Mouse (Mus musculus): ENCODE results near the gene Srarp. TPM values are rescaled to one million over a fixed set of nuclear protein-coding genes. Genes with fewer than 3 reads are reported as not detected.
A peak's percentile ranks its signal among the peaks of the same experiment; 100 is the strongest.

The Srarp gene
- polyA plus RNA-seq, 1 experiment from 2014 or later = not detected

DNA sequence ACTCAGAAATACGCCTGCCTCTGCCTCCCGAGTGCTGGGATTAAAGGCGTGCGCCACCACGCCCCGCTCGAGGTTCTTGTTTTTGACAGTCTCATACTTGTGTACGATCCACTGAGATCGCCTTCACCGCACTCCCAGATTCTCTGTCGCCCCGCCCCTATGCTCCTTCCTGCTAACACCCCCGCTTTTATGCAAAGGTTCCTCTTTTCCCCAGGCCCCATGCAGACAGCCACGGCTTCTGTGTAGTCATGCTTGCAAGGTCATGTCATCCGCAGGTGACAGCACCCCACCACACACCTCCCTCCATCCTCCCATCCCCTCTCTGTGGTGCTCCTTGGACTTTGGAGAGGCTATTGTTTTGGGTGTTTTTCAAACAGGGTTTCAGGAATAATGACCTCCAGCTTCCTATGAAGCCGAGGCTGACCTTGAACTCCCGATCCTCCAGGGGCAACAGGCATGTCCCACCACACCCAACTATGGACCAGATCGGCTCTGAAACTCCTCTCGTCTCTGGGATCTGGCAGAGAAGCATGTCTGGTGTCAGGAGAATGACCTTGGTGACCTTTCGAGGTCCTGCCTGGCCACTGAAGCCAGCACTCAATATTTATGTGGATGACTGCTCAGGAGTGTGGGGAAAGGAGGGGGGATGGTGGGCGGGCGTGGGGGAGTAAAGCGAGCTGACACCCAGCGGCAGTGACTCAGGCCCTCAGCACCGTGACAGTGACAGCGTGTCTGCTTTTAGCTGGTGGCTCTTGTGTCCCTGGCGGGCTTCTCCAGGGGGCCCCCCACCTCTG is 16.3 kb downstream of the Srarp start:
- whole genome bisulfite sequencing = 60% methylated on average over 27 of the region's 27 CpGs
- H3K27ac ChIP-seq (replicated peaks; ENCODE audit: low read depth, low read length) = no peak overlapping the region
- H3K36me3 ChIP-seq (ENCODE audit: control insufficient read depth, insufficient read depth, low read length) = no peaks in the 10 kb centered on the region
- no peak overlapping the region for H3K4me2 ChIP-seq (ENCODE audit: low read depth, severe bottlenecking)
- no peak for DNase-seq (ENCODE audit: low spot score)
- no peak for ATAC-seq (ENCODE audit: insufficient number of reproducible peaks, low FRiP score, low TSS enrichment, low read depth)
- no peaks in the 10 kb centered on the region for H3K27me3 ChIP-seq (ENCODE audit: control insufficient read depth, insufficient read depth, low read length)
- no peak overlapping the region for H3K9ac ChIP-seq (ENCODE audit: low read length)
- H3K4me1 ChIP-seq (ENCODE audit: control insufficient read depth, insufficient read depth, low read length) = 0 out of 2 replicates have a peak, but pooled peaks cover 9% of the 10 kb centered on the region
- H3K4me3 ChIP-seq (ENCODE audit: low read depth, low read length) = no peak overlapping the region
- no peaks in the 10 kb centered on the region for H3K9me3 ChIP-seq (ENCODE audit: control insufficient read depth, low read length)

DNA sequence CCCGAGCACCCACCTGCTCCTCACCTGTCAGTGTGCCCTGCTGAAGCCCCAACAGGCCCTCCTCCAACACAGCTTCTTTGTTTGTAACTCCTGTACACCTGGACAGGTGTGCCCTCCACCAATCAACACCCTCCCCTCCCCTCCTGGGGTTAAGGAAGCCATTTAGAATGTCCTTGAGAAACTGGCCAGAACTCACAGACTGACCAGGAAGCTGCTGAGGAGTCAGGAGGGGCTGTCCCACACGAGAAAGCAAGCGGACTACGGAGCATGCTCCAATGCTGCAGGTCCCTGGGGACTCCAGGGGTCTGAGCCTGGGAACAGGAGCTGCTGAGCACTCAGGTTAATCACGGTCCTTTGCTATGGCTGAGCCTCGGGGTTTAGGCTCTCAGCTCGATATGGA is 20.0 kb downstream of the Srarp start, which contains the start of gene Clcnkb:
Gene Clcnkb, minus strand, starts transcription at position 91 of the 400 bp plus-strand sequence.
- Histone ChIP-seq H3K9ac (ENCODE audit: low read length) (no peak within 1 kb of the TSS), H3K4me1 (ENCODE audit: control insufficient read depth, insufficient read depth, low read length) (0 out of 2 replicates have a peak, but pooled peaks cover 9% of the 10 kb centered on the region), H3K36me3 (ENCODE audit: control insufficient read depth, insufficient read depth, low read length) (no peaks in the 10 kb centered on the region), H3K9me3 (ENCODE audit: control insufficient read depth, low read length) (no peaks in the 10 kb centered on the region), H3K4me2 (ENCODE audit: low read depth, severe bottlenecking) (no peak within 1 kb of the TSS), H3K27ac (replicated peaks; ENCODE audit: low read depth, low read length) (no peak within 1 kb of the TSS), H3K27me3 (ENCODE audit: control insufficient read depth, insufficient read depth, low read length) (no peaks in the 10 kb centered on the region), H3K4me3 (ENCODE audit: low read depth, low read length) (no peak within 1 kb of the TSS)
- whole genome bisulfite sequencing = 74% methylated on average over 7 of the region's 7 CpGs
- no peak for DNase-seq (ENCODE audit: low spot score)
- no peak for ATAC-seq (ENCODE audit: insufficient number of reproducible peaks, low FRiP score, low TSS enrichment, low read depth)

DNA sequence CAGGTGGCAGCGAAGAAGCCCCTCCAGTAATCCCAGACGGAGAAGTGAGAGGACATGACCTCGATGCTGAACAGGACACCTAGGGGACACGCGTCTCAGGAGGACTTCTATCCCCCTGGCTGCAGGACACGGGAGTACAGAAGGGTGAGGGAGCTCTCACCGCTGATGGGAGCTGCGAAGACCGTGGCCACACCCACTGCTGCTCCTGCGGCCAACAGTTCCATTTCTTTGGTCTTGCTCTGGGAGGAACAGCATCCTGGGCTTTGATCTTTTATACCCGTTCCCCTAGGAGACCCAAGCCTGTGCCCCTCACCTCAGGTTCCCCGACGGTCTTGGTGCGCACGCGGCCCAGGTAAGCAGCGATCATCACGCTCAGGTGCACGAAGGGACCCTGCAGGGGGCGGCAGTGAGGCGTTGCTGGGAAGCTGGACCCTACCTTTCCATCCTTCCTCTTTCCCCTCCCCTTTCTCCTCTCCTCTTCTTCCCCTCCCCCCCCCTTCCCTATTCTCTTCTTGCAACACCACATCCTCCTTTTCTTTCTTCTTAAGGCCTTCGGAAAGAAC is 24.4 kb downstream of the Srarp start:
- DNase-seq (ENCODE audit: low spot score) (no peak), ATAC-seq (ENCODE audit: insufficient number of reproducible peaks, low FRiP score, low TSS enrichment, low read depth) (no peak)
- Histone ChIP-seq H3K4me3 (ENCODE audit: low read depth, low read length) (no peak overlapping the region), H3K27me3 (ENCODE audit: control insufficient read depth, insufficient read depth, low read length) (no peaks in the 10 kb centered on the region), H3K27ac (replicated peaks; ENCODE audit: low read depth, low read length) (no peak overlapping the region), H3K9me3 (ENCODE audit: control insufficient read depth, low read length) (no peaks in the 10 kb centered on the region), H3K36me3 (ENCODE audit: control insufficient read depth, insufficient read depth, low read length) (no peaks in the 10 kb centered on the region), H3K9ac (ENCODE audit: low read length) (no peak overlapping the region), H3K4me2 (ENCODE audit: low read depth, severe bottlenecking) (no peak overlapping the region), H3K4me1 (ENCODE audit: control insufficient read depth, insufficient read depth, low read length) (no peaks in the 10 kb centered on the region)
- WGBS = 16% methylated on average over 19 of the region's 22 CpGs

GRCm38 (mm10) chr4:141408577-141408976 is 27.3 kb downstream of the Srarp start:
- H3K36me3 ChIP-seq (ENCODE audit: control insufficient read depth, insufficient read depth, low read length) = no peaks in the 10 kb centered on the region
- ATAC-seq (ENCODE audit: insufficient number of reproducible peaks, low FRiP score, low TSS enrichment, low read depth) (no peak), DNase-seq (ENCODE audit: low spot score) (no peak)
- H3K27me3 ChIP-seq (ENCODE audit: control insufficient read depth, insufficient read depth, low read length) = no peaks in the 10 kb centered on the region
- H3K4me3 ChIP-seq (ENCODE audit: low read depth, low read length) = no peak overlapping the region
- no peaks in the 10 kb centered on the region for H3K9me3 ChIP-seq (ENCODE audit: control insufficient read depth, low read length)
- H3K27ac ChIP-seq (replicated peaks; ENCODE audit: low read depth, low read length) = no peak overlapping the region
- 97% methylated on average over 3 of the region's 3 CpGs for WGBS
- no peak overlapping the region for H3K9ac ChIP-seq (ENCODE audit: low read length)
- no peak overlapping the region for H3K4me2 ChIP-seq (ENCODE audit: low read depth, severe bottlenecking)
- no peaks in the 10 kb centered on the region for H3K4me1 ChIP-seq (ENCODE audit: control insufficient read depth, insufficient read depth, low read length)

DNA sequence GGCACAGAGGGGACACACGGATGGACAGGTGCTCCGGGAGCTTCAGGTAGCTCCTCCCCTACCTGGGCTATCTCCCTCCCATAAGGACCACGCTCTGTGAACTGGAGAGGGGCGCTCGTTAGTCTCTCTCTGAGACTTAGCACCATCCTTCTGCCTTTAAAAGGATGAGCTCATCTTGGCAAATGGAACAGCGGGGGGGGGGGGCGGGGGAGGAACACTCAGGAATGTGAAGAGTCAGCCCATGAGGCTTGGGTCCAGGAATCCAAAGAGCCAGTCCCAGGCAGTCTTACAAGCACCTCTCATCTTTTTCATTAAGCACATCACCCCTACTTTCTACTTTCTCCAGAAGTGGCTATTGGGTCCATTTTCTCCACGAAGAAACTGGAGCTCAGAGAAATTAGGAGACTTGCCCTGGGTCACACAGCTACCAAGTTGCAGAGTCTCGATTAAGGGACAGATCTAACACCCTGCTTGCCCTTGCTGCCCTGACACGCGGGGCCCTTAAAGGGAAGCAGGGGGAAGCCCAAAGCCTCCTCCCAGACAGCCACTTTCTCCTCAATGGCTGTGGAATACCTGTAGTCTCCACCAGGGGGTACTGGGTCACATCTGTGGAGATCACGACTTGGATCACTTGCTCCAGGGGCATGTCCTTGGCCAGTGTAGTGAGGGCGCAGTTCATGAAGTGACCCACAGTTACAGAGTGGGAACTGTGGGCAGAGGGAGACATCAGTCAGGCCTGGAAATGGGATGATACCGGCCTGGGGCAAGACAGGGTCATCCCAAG is 29.2 kb downstream of the Srarp start:
- Histone ChIP-seq H3K27ac (replicated peaks; ENCODE audit: low read depth, low read length) (no peak overlapping the region), H3K9ac (ENCODE audit: low read length) (no peak overlapping the region)
- 42% methylated on average over 14 of the region's 14 CpGs for WGBS

GRCm38 (mm10) chr4:141405314-141405622 is 30.6 kb downstream of the Srarp start:
- no peak overlapping the region for H3K4me2 ChIP-seq (ENCODE audit: low read depth, severe bottlenecking)
- H3K9me3 ChIP-seq (ENCODE audit: control insufficient read depth, low read length) = no peaks in the 10 kb centered on the region
- 83% methylated on average over 3 of the region's 3 CpGs for WGBS
- H3K27me3 ChIP-seq (ENCODE audit: control insufficient read depth, insufficient read depth, low read length) = no peaks in the 10 kb centered on the region
- DNase-seq (ENCODE audit: low spot score) (no peak), ATAC-seq (ENCODE audit: insufficient number of reproducible peaks, low FRiP score, low TSS enrichment, low read depth) (no peak)
- no peak overlapping the region for H3K4me3 ChIP-seq (ENCODE audit: low read depth, low read length)
- no peak overlapping the region for H3K27ac ChIP-seq (replicated peaks; ENCODE audit: low read depth, low read length)
- no peak overlapping the region for H3K9ac ChIP-seq (ENCODE audit: low read length)
- no peaks in the 10 kb centered on the region for H3K4me1 ChIP-seq (ENCODE audit: control insufficient read depth, insufficient read depth, low read length)
- no peaks in the 10 kb centered on the region for H3K36me3 ChIP-seq (ENCODE audit: control insufficient read depth, insufficient read depth, low read length)

More for the DNA sequence above, 29.2 kb downstream of the Srarp start:
- ATAC-seq (ENCODE audit: insufficient number of reproducible peaks, low FRiP score, low TSS enrichment, low read depth) (no peak), DNase-seq (ENCODE audit: low spot score) (peak; percentile 54)
- Histone ChIP-seq H3K4me3 (ENCODE audit: low read depth, low read length) (no peak overlapping the region), H3K27me3 (ENCODE audit: control insufficient read depth, insufficient read depth, low read length) (no peaks in the 10 kb centered on the region), H3K4me2 (ENCODE audit: low read depth, severe bottlenecking) (no peak overlapping the region), H3K36me3 (ENCODE audit: control insufficient read depth, insufficient read depth, low read length) (no peaks in the 10 kb centered on the region), H3K4me1 (ENCODE audit: control insufficient read depth, insufficient read depth, low read length) (no peaks in the 10 kb centered on the region), H3K9me3 (ENCODE audit: control insufficient read depth, low read length) (no peaks in the 10 kb centered on the region)

DNA sequence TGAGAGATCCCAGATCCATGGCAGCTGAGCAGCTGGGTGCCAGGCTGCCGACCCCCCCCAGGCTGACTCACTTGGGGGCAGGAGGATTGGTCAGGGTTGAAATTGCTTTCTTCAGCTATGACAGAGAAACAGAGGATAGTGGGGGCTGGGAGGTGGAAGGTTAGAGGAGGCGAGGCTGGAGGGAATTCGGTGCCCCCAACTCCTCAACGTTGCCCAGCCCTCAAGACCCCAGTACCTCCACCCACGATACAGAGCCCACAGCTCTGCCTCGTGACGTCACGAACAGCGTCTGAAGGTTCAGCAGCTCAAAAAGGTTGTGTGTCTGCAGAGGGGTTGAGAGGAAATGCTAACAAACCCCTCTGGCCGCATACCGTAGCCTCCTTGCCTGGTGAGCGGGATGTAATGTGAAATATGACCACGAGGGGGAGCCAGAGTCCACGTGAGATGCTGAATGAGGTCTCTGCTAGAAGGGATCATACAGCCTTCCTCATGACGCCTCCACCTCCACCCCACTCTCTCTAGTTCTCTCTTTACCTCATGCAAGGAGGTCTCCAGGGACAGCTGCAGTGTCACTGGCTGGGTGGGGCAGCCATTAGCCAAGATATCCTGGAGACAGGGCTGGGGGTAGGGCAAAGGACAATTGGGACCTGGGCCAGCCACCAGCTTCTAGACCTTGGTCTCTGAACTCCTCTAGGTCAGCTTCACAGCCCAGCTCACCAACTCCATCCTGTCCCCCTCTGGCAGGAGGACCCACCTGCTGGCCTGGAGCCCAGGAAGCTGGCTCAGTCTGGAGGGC is 31.2 kb downstream of the Srarp start:
- Histone ChIP-seq H3K4me2 (ENCODE audit: low read depth, severe bottlenecking) (peak overlapping the region; percentile 14), H3K4me1 (ENCODE audit: control insufficient read depth, insufficient read depth, low read length) (no peaks in the 10 kb centered on the region), H3K36me3 (ENCODE audit: control insufficient read depth, insufficient read depth, low read length) (no peaks in the 10 kb centered on the region), H3K9ac (ENCODE audit: low read length) (no peak overlapping the region), H3K27me3 (ENCODE audit: control insufficient read depth, insufficient read depth, low read length) (no peaks in the 10 kb centered on the region), H3K27ac (replicated peaks; ENCODE audit: low read depth, low read length) (no peak overlapping the region), H3K4me3 (ENCODE audit: low read depth, low read length) (no peak overlapping the region), H3K9me3 (ENCODE audit: control insufficient read depth, low read length) (no peaks in the 10 kb centered on the region)
- ATAC-seq (ENCODE audit: insufficient number of reproducible peaks, low FRiP score, low TSS enrichment, low read depth) (peak; percentile 42), DNase-seq (ENCODE audit: low spot score) (peak; percentile 95)
- WGBS = 15% methylated on average over 15 of the region's 15 CpGs

DNA sequence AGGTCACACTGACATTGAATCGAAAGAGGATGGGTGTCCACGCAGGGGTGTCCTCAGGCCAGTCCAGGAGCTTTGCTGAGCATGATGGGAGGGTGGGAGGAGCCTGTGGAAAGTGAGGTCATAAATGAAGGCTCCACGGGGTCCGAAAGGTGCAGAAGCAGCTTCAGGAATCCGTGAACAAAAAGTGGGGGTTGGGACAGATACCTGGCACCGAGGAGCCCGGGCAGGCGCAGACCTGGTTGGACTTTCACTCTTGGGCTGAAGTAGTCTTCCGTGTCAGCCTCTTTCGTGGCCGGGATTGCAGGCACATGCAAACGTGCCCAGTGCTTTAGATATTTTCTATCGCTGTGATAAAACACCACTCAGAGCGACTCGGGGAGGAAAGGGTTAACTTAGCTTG is 35.7 kb downstream of the Srarp start:
- Histone ChIP-seq H3K9me3 (ENCODE audit: control insufficient read depth, low read length) (no peaks in the 10 kb centered on the region), H3K36me3 (ENCODE audit: control insufficient read depth, insufficient read depth, low read length) (no peaks in the 10 kb centered on the region), H3K4me3 (ENCODE audit: low read depth, low read length) (no peak overlapping the region), H3K4me1 (ENCODE audit: control insufficient read depth, insufficient read depth, low read length) (no peaks in the 10 kb centered on the region), H3K27ac (replicated peaks; ENCODE audit: low read depth, low read length) (no peak overlapping the region), H3K4me2 (ENCODE audit: low read depth, severe bottlenecking) (no peak overlapping the region), H3K9ac (ENCODE audit: low read length) (no peak overlapping the region), H3K27me3 (ENCODE audit: control insufficient read depth, insufficient read depth, low read length) (no peaks in the 10 kb centered on the region)
- ATAC-seq (ENCODE audit: insufficient number of reproducible peaks, low FRiP score, low TSS enrichment, low read depth) = no peak
- WGBS = 83% methylated on average over 15 of the region's 15 CpGs
- DNase-seq (ENCODE audit: low spot score) = no peak
